Mouse (Mus musculus) lung, embryonic 14.5 days (tissue): ENCODE data around the gene Morn3. TPM values are rescaled to one million over a fixed set of nuclear protein-coding genes. Genes with fewer than 3 reads are reported as not detected.

Source experiments
- ATAC-seq: fragments of 200-750 bp; cut with Nextera tagmentation; 2 replicates; pipeline ENCODE4 v1.8.0; 2017; ENCODE audit warnings: mild to moderate bottlenecking, moderate TSS enrichment, moderate library complexity; ENCODE audit not compliant: insufficient read depth
- DNase-seq: peaks from one replicate; pipeline ENCODE4 v3.0.0-alpha.2; 2015
- H3K27ac ChIP-seq: fragments of 300-500 bp; sonication (generic); 2 replicates; pipeline ENCODE4 v1.5.1; 2014; ENCODE audit warnings: low read depth, mild to moderate bottlenecking, moderate library complexity
- H3K27me3 ChIP-seq: fragments of 300-500 bp; sonication (generic); 2 replicates; pipeline ENCODE4 v1.6.1; 2014; ENCODE audit warnings: low read length, control low read depth; ENCODE audit not compliant: insufficient read depth
- H3K36me3 ChIP-seq: fragments of 300-500 bp; sonication (generic); 2 replicates; pipeline ENCODE4 v1.6.1; 2014; ENCODE audit warnings: control low read depth; ENCODE audit not compliant: insufficient read depth
- H3K4me1 ChIP-seq: fragments of 300-500 bp; sonication (generic); 2 replicates; pipeline ENCODE4 v1.6.1; 2014; ENCODE audit warnings: antibody characterized with exemption, control low read depth; ENCODE audit not compliant: insufficient read depth
- H3K4me2 ChIP-seq: fragments of 300-500 bp; sonication (generic); 2 replicates; pipeline ENCODE4 v1.6.1; 2014; ENCODE audit warnings: mild to moderate bottlenecking
- H3K4me3 ChIP-seq: fragments of 300-500 bp; sonication (generic); 2 replicates; pipeline ENCODE4 v1.5.1; 2014; ENCODE audit warnings: low read depth, low read length
- H3K9ac ChIP-seq: fragments of 300-500 bp; sonication (generic); 2 replicates; pipeline ENCODE4 v1.6.1; 2014
- H3K9me3 ChIP-seq: fragments of 300-500 bp; sonication (generic); 2 replicates; pipeline ENCODE4 v1.6.1; 2016; ENCODE audit warnings: low read depth, low read length, control low read depth
- CTCF ChIP-seq: IDR thresholded peaks from 2 replicates; pipeline ENCODE4 v1.5.1; 2016; ENCODE audit warnings: antibody characterized with exemption, low read depth
- WGBS: fragments of 180-500 bp; shearing (Covaris S2); extraction: QIAGEN DNeasy Blood & Tissue Kit; methylation state at CpG from one replicate; pipeline ENCODE4 v1.1.7; 2014; 5-methylcytosine and 5-hydroxymethylcytosine counted together
- polyA plus RNA-seq: library from polyadenylated mRNA; unstranded; fragments of >200 nt; fragmentation: Nextera tagmentation; extraction: Ambion mirVana; gene quantifications from 2 replicates; pipeline ENCODE4 v1.2.1, GENCODE M21; 2014

The Morn3 gene
- polyA plus RNA-seq, 1 experiment from 2014 or later = not detected

DNA sequence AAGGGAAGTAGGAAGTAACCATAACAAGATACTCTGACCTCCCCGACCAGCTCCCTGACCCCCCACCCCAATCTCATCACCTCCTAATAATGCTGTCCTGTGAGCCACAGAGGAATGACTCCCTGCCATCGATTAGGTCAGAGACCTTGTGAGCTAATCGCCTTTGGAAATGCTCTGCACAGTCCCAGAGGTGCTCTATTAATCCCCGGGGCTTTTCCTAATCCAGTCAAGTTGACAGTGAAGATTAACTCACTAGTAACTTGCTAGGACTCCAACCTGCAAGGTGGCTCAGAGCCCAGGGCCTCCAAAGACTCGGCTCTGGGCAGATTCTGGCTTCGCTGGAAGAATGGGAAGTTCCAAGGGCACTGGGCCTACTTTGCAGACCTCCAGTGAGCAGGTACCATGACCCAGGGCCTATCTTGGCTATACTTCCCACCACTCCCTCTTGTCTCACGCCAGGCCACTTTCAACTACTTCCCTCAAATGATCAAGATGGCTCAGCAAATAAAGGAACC is 13.1 kb downstream of the Morn3 start:
- DNase-seq (no peak), ATAC-seq (no peak)
- TF ChIP-seq CTCF = no peak
- no peak overlapping the region for H3K27ac ChIP-seq
- H3K27me3 ChIP-seq = no peaks in the 10 kb centered on the region
- no peak overlapping the region for H3K4me3 ChIP-seq
- no peak overlapping the region for H3K4me2 ChIP-seq
- H3K9me3 ChIP-seq = no peaks in the 10 kb centered on the region
- no peaks in the 10 kb centered on the region for H3K4me1 ChIP-seq
- WGBS = 72% methylated on average over 7 of the region's 7 CpGs
- H3K9ac ChIP-seq = no peak overlapping the region
- H3K36me3 ChIP-seq = peaks cover 26% of the 10 kb centered on the region; the same call in 1 of the 2 replicates

DNA sequence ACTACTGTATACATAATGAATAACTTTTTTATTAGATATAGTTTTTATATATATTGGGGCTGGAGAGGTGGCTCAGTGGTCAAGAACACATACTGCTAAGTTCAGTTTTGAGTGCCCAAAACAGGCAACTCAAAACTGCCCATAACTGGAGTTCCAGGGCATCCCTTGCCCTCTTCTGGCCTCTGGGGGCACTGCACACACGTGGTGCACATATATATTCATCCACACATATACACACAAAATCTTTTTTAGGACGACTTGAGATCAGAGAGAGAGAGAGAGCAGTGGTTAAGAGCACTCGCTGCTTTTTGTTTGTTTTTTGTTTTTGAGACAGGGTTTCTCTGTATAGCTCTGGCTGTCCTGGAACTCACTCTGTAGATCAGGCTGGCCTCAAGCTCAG is 15.5 kb downstream of the Morn3 start:
- ATAC-seq (no peak), DNase-seq (no peak)
- no peak for TF ChIP-seq CTCF
- 93% methylated on average over 3 of the region's 3 CpGs for WGBS
- Histone ChIP-seq H3K27ac (no peak overlapping the region), H3K27me3 (no peaks in the 10 kb centered on the region), H3K4me3 (no peak overlapping the region), H3K9ac (no peak overlapping the region), H3K9me3 (no peaks in the 10 kb centered on the region), H3K4me2 (no peak overlapping the region), H3K4me1 (no peaks in the 10 kb centered on the region), H3K36me3 (peaks cover 26% of the 10 kb centered on the region; the same call in 1 of the 2 replicates)

DNA sequence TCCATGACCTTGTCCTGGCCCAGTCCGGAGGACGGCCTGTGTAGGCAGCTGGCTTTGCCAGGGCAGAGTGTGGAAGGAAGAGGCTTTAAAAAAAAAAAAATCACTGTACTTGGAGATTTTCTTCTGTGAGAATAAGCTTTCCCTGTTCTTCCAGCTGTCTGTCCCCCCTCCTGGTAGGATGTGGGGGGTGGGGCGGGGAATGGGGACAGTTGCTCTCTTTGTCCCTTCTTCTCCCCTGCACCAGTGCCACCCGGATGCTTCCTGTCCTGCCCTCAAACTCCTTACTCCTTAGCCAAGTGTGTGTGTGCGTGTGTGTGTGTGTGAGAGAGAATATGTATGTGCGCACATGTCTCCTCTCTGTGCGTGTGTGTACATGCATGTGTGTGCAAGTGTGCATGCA is 17.1 kb downstream of the Morn3 start:
- H3K4me3 ChIP-seq = no peak overlapping the region
- H3K9ac ChIP-seq = no peak overlapping the region
- no peak overlapping the region for H3K27ac ChIP-seq
- no peaks in the 10 kb centered on the region for H3K4me1 ChIP-seq
- no peak for TF ChIP-seq CTCF
- H3K4me2 ChIP-seq = no peak overlapping the region
- H3K36me3 ChIP-seq = peaks cover 26% of the 10 kb centered on the region; the same call in 1 of the 2 replicates
- ATAC-seq (no peak), DNase-seq (no peak)
- 91% methylated on average over 7 of the region's 7 CpGs for WGBS
- H3K27me3 ChIP-seq = no peaks in the 10 kb centered on the region
- no peaks in the 10 kb centered on the region for H3K9me3 ChIP-seq

DNA sequence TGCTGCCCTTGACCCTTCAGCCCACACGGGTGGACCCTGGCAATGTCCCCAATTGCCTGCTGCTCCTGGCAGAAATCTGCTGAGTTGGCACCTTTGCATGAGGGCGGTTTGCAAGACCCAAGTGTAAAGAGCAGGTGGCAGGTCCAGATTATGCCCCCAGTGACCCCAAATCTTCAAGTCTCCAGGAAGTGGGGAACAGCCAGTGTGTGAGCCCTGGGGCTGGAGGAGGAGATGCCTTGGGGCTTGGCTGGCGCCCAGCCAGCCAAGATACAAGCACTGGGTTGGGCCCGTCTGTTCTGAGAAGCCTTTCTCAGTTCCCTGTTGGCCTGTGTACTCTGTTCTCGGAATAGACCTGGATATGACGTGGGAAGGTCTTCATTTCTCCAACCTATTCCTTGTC is 19.4 kb downstream of the Morn3 start:
- H3K4me2 ChIP-seq = no peak overlapping the region
- no peak overlapping the region for H3K4me3 ChIP-seq
- H3K9ac ChIP-seq = no peak overlapping the region
- H3K36me3 ChIP-seq = peaks cover 25% of the 10 kb centered on the region; the same call in 1 of the 2 replicates
- H3K27ac ChIP-seq = no peak overlapping the region
- H3K27me3 ChIP-seq = no peaks in the 10 kb centered on the region
- 45% methylated on average over 6 of the region's 6 CpGs for WGBS
- ATAC-seq (no peak), DNase-seq (peak; percentile 55)
- H3K4me1 ChIP-seq = no peaks in the 10 kb centered on the region
- no peak for TF ChIP-seq CTCF
- no peaks in the 10 kb centered on the region for H3K9me3 ChIP-seq

DNA sequence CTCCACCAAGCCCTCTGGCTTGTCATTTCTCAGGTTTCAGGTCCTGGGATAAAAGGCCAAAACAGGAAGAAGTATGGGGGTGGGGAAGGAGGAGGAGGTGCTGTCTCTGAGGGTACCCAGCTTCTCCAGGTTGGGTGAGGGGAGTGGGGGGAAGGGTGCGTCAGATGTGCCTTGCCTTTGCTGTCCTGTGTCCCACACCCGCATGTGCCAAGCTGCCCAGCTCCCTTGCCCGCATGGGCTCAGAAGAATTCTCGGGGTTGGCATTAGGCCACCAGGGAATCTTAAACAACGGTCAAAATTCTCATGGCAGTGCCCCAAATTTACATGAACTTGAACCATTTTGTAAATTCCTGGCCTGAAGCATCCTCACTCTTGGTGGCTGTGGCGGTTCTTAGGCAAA is 20.4 kb downstream of the Morn3 start:
- H3K4me2 ChIP-seq = no peak overlapping the region
- ATAC-seq = no peak
- no peak for TF ChIP-seq CTCF
- H3K27ac ChIP-seq = peak overlapping the region; percentile 37; the same call in 1 of the 2 replicates
- H3K9ac ChIP-seq = no peak overlapping the region
- no peak for DNase-seq
- 56% methylated on average over 6 of the region's 6 CpGs for WGBS
- H3K36me3 ChIP-seq = peaks cover 22% of the 10 kb centered on the region; the same call in 1 of the 2 replicates
- no peak overlapping the region for H3K4me3 ChIP-seq
- H3K27me3 ChIP-seq = no peaks in the 10 kb centered on the region
- H3K4me1 ChIP-seq = no peaks in the 10 kb centered on the region
- no peaks in the 10 kb centered on the region for H3K9me3 ChIP-seq

DNA sequence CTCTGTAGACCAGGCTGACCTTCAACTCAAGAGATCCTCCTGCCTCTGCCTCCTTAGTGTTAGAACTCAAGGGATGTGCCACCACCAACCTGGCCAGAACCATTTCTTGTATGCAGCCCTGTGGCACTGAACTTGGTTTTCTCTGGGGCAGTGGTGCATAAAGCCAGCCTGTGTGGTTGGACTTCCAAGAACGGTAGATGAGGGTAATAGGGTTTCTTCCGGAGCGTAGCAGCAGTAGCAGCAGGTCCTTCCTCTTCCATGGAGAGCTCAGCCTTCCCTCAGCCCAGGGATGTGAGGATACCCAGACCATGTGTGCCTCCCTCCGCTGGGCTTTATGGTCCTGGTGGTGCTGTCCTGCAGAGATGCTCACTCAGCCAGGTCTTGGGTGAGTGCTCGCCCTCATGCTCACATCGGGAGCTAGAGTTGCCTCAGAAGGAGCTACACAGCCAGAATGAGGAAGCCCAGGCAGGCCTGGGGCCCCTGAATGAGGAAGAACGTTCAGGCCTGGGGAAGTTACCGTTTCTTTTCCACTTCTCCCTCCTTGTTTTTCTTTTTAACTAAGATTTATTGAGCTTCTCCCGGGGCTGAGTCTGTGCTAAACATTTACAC is 21.7 kb downstream of the Morn3 start:
- no peak for DNase-seq
- Histone ChIP-seq H3K9ac (no peak overlapping the region), H3K27me3 (no peaks in the 10 kb centered on the region), H3K4me3 (no peak overlapping the region), H3K4me2 (no peak overlapping the region), H3K9me3 (no peaks in the 10 kb centered on the region), H3K27ac (no peak overlapping the region), H3K4me1 (no peaks in the 10 kb centered on the region), H3K36me3 (peaks cover 9% of the 10 kb centered on the region; the same call in 1 of the 2 replicates)
- ATAC-seq = no peak
- WGBS = 74% methylated on average over 9 of the region's 9 CpGs
- TF ChIP-seq CTCF = no peak

DNA sequence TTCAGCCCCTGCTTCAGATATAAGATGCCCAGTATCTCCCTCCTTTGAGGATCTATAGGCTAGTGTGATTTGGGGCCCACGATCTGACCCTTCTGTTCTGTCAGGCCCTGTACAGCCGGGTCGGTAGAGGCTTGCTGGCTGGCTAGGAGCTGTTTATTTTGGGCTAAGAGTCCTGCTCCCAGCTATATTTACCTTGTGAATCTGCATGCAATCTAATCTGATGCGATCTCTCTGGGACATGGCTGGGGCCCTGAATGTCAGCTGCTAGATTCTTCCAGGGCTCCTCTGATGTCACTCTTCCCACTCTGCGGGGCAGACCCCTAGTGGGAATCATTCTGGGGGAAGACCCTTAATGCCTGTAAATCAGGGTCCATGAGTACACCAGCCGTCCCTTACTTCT is 22.5 kb downstream of the Morn3 start:
- 77% methylated on average over 6 of the region's 6 CpGs for WGBS
- ATAC-seq = no peak

More for the DNA sequence above, 22.5 kb downstream of the Morn3 start:
- H3K27me3 ChIP-seq = no peaks in the 10 kb centered on the region
- H3K36me3 ChIP-seq = peaks cover under 1% of the 10 kb centered on the region; the same call in 1 of the 2 replicates
- no peak overlapping the region for H3K4me2 ChIP-seq
- no peaks in the 10 kb centered on the region for H3K4me1 ChIP-seq
- DNase-seq = no peak
- no peak overlapping the region for H3K9ac ChIP-seq
- H3K27ac ChIP-seq = no peak overlapping the region
- no peak for TF ChIP-seq CTCF
- H3K4me3 ChIP-seq = no peak overlapping the region
- no peaks in the 10 kb centered on the region for H3K9me3 ChIP-seq
